Comparison of ENCODE assay signal across 40 mouse cellular contexts in genomic region chr14:51125684-51126083, GRCm38 (mm10). TPM values are rescaled to one million over a fixed set of nuclear protein-coding genes. Genes with fewer than 3 reads are reported as not detected.
DNase-seq lines count a peak whose midpoint lies in the region; ATAC-seq and TF ChIP-seq lines count a peak whose summit lies in the region.
"Had no signal": no experiment of that assay in that cellular context is flagged by ENCODE, and none has a peak within 500 bp of the region (broad histone marks: within the 10 kb centered on the region; RNA-seq: fewer than 3 reads in every experiment).

No protein-coding gene starts in this region.

- H3K27ac ChIP-seq in liver, embryonic 13.5 days = peak overlapping the region; percentile 9; the same call in 1 of the 2 replicates
- no peak overlapping the region for H3K27ac ChIP-seq in liver, embryonic 11.5 days (ENCODE audit: low read depth, low read length)
- H3K27ac ChIP-seq in CH12.LX (ENCODE audit: insufficient read depth, low read depth) = no peak overlapping the region
- no peak overlapping the region for H3K27ac ChIP-seq in forebrain, embryonic 14.5 days (ENCODE audit: low read depth, low read length)
- H3K27ac ChIP-seq: forebrain, embryonic 10.5 days; heart, embryonic 10.5 days; heart, embryonic 15.5 days; hindbrain, embryonic 12.5 days; hindbrain, postnatal 0 days; kidney, postnatal 0 days; macrophage had no signal

- H3K27me3 ChIP-seq in liver, embryonic 13.5 days = no peaks in the 10 kb centered on the region
- no peaks in the 10 kb centered on the region for H3K27me3 ChIP-seq in liver, embryonic 11.5 days (replicated peaks; ENCODE audit: control insufficient read depth, insufficient read depth, low read length)
- H3K27me3 ChIP-seq in CH12.LX (replicated peaks) = no peaks in the 10 kb centered on the region
- H3K27me3 ChIP-seq in forebrain, embryonic 14.5 days (replicated peaks; ENCODE audit: control insufficient read depth, insufficient read depth, low read length) = no peaks in the 10 kb centered on the region
- H3K27me3 ChIP-seq: heart, embryonic 15.5 days; hindbrain, embryonic 12.5 days had no signal

- peaks cover 3% of the 10 kb centered on the region; the same call in 1 of the 2 replicates for H3K79me2 ChIP-seq in CH12.LX (replicated peaks; ENCODE audit: control insufficient read depth, extremely low read depth, insufficient read depth, poor library complexity, severe bottlenecking)

- no peaks in the 10 kb centered on the region for H3K9me3 ChIP-seq in liver, embryonic 13.5 days (replicated peaks)
- no peaks in the 10 kb centered on the region for H3K9me3 ChIP-seq in liver, embryonic 11.5 days (ENCODE audit: control insufficient read depth, low read length)
- H3K9me3 ChIP-seq in CH12.LX (replicated peaks; ENCODE audit: low read length) = no peaks in the 10 kb centered on the region
- no peaks in the 10 kb centered on the region for H3K9me3 ChIP-seq in forebrain, embryonic 14.5 days (replicated peaks; ENCODE audit: control insufficient read depth, low read length)
- H3K9me3 ChIP-seq: forebrain, embryonic 10.5 days; G1E; heart, embryonic 10.5 days had no signal

- no peak overlapping the region for H3K4me2 ChIP-seq in liver, embryonic 13.5 days
- no peak overlapping the region for H3K4me2 ChIP-seq in liver, embryonic 11.5 days
- H3K4me2 ChIP-seq in CH12.LX (ENCODE audit: insufficient read depth, low read depth, poor library complexity, severe bottlenecking) = peak overlapping the region; percentile 35
- no peak overlapping the region for H3K4me2 ChIP-seq in forebrain, embryonic 14.5 days (ENCODE audit: low read length)
- H3K4me2 ChIP-seq: heart, embryonic 15.5 days; hindbrain, embryonic 12.5 days had no signal

- no peak for TF ChIP-seq RAD21 in CH12.LX (IDR thresholded peaks at IDR 0.05; ENCODE audit: low read depth, low read length)

- WGBS in liver, embryonic 13.5 days (ENCODE audit: insufficient replicate concordance) = 80% methylated on average over 6 of the region's 6 CpGs
- WGBS in liver, embryonic 11.5 days = 85% methylated on average over 6 of the region's 6 CpGs
- 87% methylated on average over 6 of the region's 6 CpGs for WGBS in forebrain, embryonic 14.5 days

- in situ Hi-C loops in CH12.LX (cut with MboI; ENCODE audit: low pct_ligation_motif_present, low pct_unique_long_range_greater_than_20kb, low sequenced_read_pairs) = no loop called here

- no peak overlapping the region for H3K4me3 ChIP-seq in liver, embryonic 13.5 days (replicated peaks)
- H3K4me3 ChIP-seq in liver, embryonic 11.5 days (ENCODE audit: low read depth, low read length) = no peak overlapping the region
- H3K4me3 ChIP-seq in CH12.LX (replicated peaks in 1 of 3; ENCODE audit: low read depth in 2 of 3, low read length in 2 of 3, poor library complexity in 1 of 3) = peak overlapping the region; percentile 28 to 52 (median 34)
- no peak overlapping the region for H3K4me3 ChIP-seq in forebrain, embryonic 14.5 days (ENCODE audit: low read depth, low read length)
- H3K4me3 ChIP-seq: forebrain, embryonic 10.5 days; heart, embryonic 10.5 days; heart, embryonic 15.5 days; hindbrain, embryonic 12.5 days had no signal

- TF ChIP-seq EP300 in CH12.LX (IDR thresholded peaks at IDR 0.05; ENCODE audit: low read length) = no peak

- TF ChIP-seq CTCF in CH12.LX (conservative IDR thresholded peaks at IDR 0.05 in 1 of 2, IDR thresholded peaks at IDR 0.05 in 1 of 2; ENCODE audit: low read depth in 2 of 2, low read length in 2 of 2) = no peak

- TF ChIP-seq POLR2A in CH12.LX (IDR thresholded peaks at IDR 0.05; ENCODE audit: low read depth, low read length) = peak; percentile 59

- intact Hi-C loops in gastrocnemius, postnatal 36 days (cut with DNase I) = no loop called here

- no peak for DNase-seq in liver, embryonic 13.5 days
- no peak for DNase-seq in liver, embryonic 11.5 days (ENCODE audit: low spot score)
- peak; percentile 13 for DNase-seq in CH12.LX (ENCODE audit: extremely low read depth)
- DNase-seq in R1 (ENCODE audit: low read depth, low spot score) = peak; percentile 33
- no peak for DNase-seq in forebrain, embryonic 14.5 days (ENCODE audit: low spot score)
- no peak for DNase-seq in gastrocnemius, postnatal 36 days
- DNase-seq: adrenal gland, adult 2 months; adrenal gland, postnatal 36 days; cerebellum, adult 11 months; cerebellum, adult 9-10 months; cerebellum, postnatal 36 days; forebrain, postnatal 0 days; gastrocnemius, postnatal 10 days; heart, postnatal 36 days; kidney, adult 8-10 months; kidney, postnatal 4 days; layer of hippocampus, postnatal 36 days; left cerebral cortex, postnatal 4 days; lung, adult 2 months; lung, postnatal 10 days; midbrain, embryonic 14.5 days; thymus, adult 2 months; thymus, postnatal 4 days had no signal

- ATAC-seq in liver, embryonic 13.5 days (ENCODE audit: low read depth) = no peak
- ATAC-seq in liver, embryonic 11.5 days (replicated peaks; ENCODE audit: low FRiP score) = no peak
- no peak for ATAC-seq in inflammation-experienced regulatory T-cells, adult 6 months
- no peak for ATAC-seq in forebrain, embryonic 14.5 days
- ATAC-seq: activated CD4-positive, CD25-positive, alpha-beta regulatory T cell, adult 4 months; forebrain, postnatal 0 days; hindbrain, postnatal 0 days; intestine, embryonic 16.5 days had no signal

- dilution Hi-C loops in CH12.LX (cut with MboI; ENCODE audit: extremely low pct_ligation_motif_present, extremely low pct_unique_long_range_greater_than_20kb, low sequenced_read_pairs) = no loop called here

- no peak overlapping the region for H3K9ac ChIP-seq in liver, embryonic 13.5 days
- no peak overlapping the region for H3K9ac ChIP-seq in liver, embryonic 11.5 days (ENCODE audit: low read depth, low read length)
- peak overlapping the region; percentile 78 for H3K9ac ChIP-seq in CH12.LX (ENCODE audit: insufficient read depth, low read depth)
- no peak overlapping the region for H3K9ac ChIP-seq in forebrain, embryonic 14.5 days (ENCODE audit: low read length)
- H3K9ac ChIP-seq: forebrain, postnatal 0 days; heart, embryonic 15.5 days; hindbrain, embryonic 12.5 days had no signal

- peaks cover 84% of the 10 kb centered on the region for H3K4me1 ChIP-seq in liver, embryonic 13.5 days (replicated peaks)
- peaks cover 36% of the 10 kb centered on the region for H3K4me1 ChIP-seq in liver, embryonic 11.5 days (replicated peaks; ENCODE audit: control insufficient read depth, insufficient read depth, low read length)
- H3K4me1 ChIP-seq in CH12.LX (ENCODE audit: control insufficient read depth in 1 of 2, insufficient read depth in 2 of 2) = peaks cover 15 to 54% of the 10 kb centered on the region in 2 experiments
- no peaks in the 10 kb centered on the region for H3K4me1 ChIP-seq in forebrain, embryonic 14.5 days (ENCODE audit: control insufficient read depth, insufficient read depth, low read length)
- H3K4me1 ChIP-seq: hindbrain, embryonic 12.5 days had no signal

- no peaks in the 10 kb centered on the region for H3K36me3 ChIP-seq in liver, embryonic 13.5 days
- no peaks in the 10 kb centered on the region for H3K36me3 ChIP-seq in liver, embryonic 11.5 days (ENCODE audit: control insufficient read depth, insufficient read depth, low read length)
- H3K36me3 ChIP-seq in CH12.LX (replicated peaks in 1 of 2; ENCODE audit: control insufficient read depth in 1 of 2, insufficient read depth in 1 of 2, low read length in 1 of 2) = peaks cover 4 to 6% of the 10 kb centered on the region in 2 experiments
- H3K36me3 ChIP-seq in forebrain, embryonic 14.5 days (ENCODE audit: control insufficient read depth, insufficient read depth, low read length) = no peaks in the 10 kb centered on the region
- H3K36me3 ChIP-seq: forebrain, embryonic 10.5 days; G1E; heart, embryonic 10.5 days; heart, embryonic 15.5 days; hindbrain, embryonic 12.5 days had no signal

RNA-seq across cellular contexts. Expression of gene Rnase6, which starts 2.0 kb away (rescaled TPM):
- polyA plus RNA-seq in liver, embryonic 13.5 days (2015; fragmentation: Nextera tagmentation; extraction: Ambion mirVana) = 2.6 and 2.7 TPM in 2 replicates
- 3.2 and 4.2 TPM in 2 replicates for polyA plus RNA-seq in liver, embryonic 11.5 days (2014; fragmentation: Nextera tagmentation; extraction: Ambion mirVana)
- total RNA-seq in CH12.LX (2012; rRNA removed) = 15.6 and 18.3 TPM in 2 replicates
- 35.1 and 38.2 TPM in 2 replicates for total RNA-seq in CH12.LX (2014; rRNA removed)
- 15.3 and 16.4 TPM in 2 replicates for polyA plus RNA-seq in CH12.LX (2012; ENCODE audit: insufficient read length, low read depth)
- polyA plus RNA-seq in inflammation-experienced regulatory T-cells, adult 6 months (2017; shearing (Covaris generic)) = 1 to 10 TPM; 1.4 to 2.7 (median 2.3) TPM
- 0.33 and 1.3 TPM in 2 replicates for polyA plus RNA-seq in forebrain, embryonic 14.5 days (2014; fragmentation: Nextera tagmentation; extraction: Ambion mirVana)
- total RNA-seq in gastrocnemius, postnatal 36 days (2021) = under 1 TPM in 1 of 2 experiments, not detected in 1; 0.22 TPM
- polyA plus RNA-seq: C2C12; embryonic facial prominence, embryonic 11.5 days; neural tube, embryonic 14.5 days had no signal

RNA-seq across cellular contexts. Expression of gene Eddm3b, which starts 11.5 kb away (rescaled TPM):
- not detected in 2 replicates for polyA plus RNA-seq in liver, embryonic 13.5 days (2015; fragmentation: Nextera tagmentation; extraction: Ambion mirVana)
- polyA plus RNA-seq in liver, embryonic 11.5 days (2014; fragmentation: Nextera tagmentation; extraction: Ambion mirVana) = not detected in 2 replicates
- not detected in 2 replicates for total RNA-seq in CH12.LX (2012; rRNA removed)
- not detected in 2 replicates for total RNA-seq in CH12.LX (2014; rRNA removed)
- polyA plus RNA-seq in CH12.LX (2012; ENCODE audit: insufficient read length, low read depth) = not detected in 2 replicates
- not detected for polyA plus RNA-seq in inflammation-experienced regulatory T-cells, adult 6 months (2017; shearing (Covaris generic))
- not detected in 2 replicates for polyA plus RNA-seq in forebrain, embryonic 14.5 days (2014; fragmentation: Nextera tagmentation; extraction: Ambion mirVana)
- not detected for total RNA-seq in gastrocnemius, postnatal 36 days (2021)
- total RNA-seq: adrenal gland, adult 2 months; adrenal gland, postnatal 36 days; forebrain, postnatal 0 days; gastrocnemius, postnatal 10 days; granulocyte monocyte progenitor cell, adult 5-6 weeks; heart, postnatal 36 days; hindbrain, postnatal 0 days; layer of hippocampus, postnatal 36 days; left cerebral cortex, postnatal 4 days; megakaryocyte-erythroid progenitor cell, adult 5-6 weeks; monocyte, adult 5-6 weeks had no signal
- polyA plus RNA-seq: activated CD4-positive, CD25-positive, alpha-beta regulatory T cell, adult 4 months; adrenal gland, adult 2 months; C2C12; embryonic facial prominence, embryonic 11.5 days; forebrain, embryonic 10.5 days; G1E; heart, embryonic 15.5 days; hindbrain, embryonic 12.5 days; hindbrain, postnatal 0 days; intestine, embryonic 16.5 days; lung, adult 2 months; macrophage; midbrain, embryonic 14.5 days; neural tube, embryonic 14.5 days; thymus, adult 2 months had no signal

RNA-seq across cellular contexts. Expression of gene Rnase1, which starts 20.9 kb away (rescaled TPM):
- polyA plus RNA-seq in liver, embryonic 13.5 days (2015; fragmentation: Nextera tagmentation; extraction: Ambion mirVana) = 0.12 TPM in 1 of 2 replicates, not detected in the other
- not detected in 2 replicates for polyA plus RNA-seq in liver, embryonic 11.5 days (2014; fragmentation: Nextera tagmentation; extraction: Ambion mirVana)
- 0.17 TPM in 1 of 2 replicates, not detected in the other for total RNA-seq in CH12.LX (2012; rRNA removed)
- not detected in 2 replicates for total RNA-seq in CH12.LX (2014; rRNA removed)
- polyA plus RNA-seq in CH12.LX (2012; ENCODE audit: insufficient read length, low read depth) = not detected in 2 replicates
- polyA plus RNA-seq in inflammation-experienced regulatory T-cells, adult 6 months (2017; shearing (Covaris generic)) = not detected
- polyA plus RNA-seq in forebrain, embryonic 14.5 days (2014; fragmentation: Nextera tagmentation; extraction: Ambion mirVana) = 0.18 TPM in 1 of 2 replicates, not detected in the other
- total RNA-seq in gastrocnemius, postnatal 36 days (2021) = not detected
- total RNA-seq: adrenal gland, postnatal 36 days; forebrain, postnatal 0 days; gastrocnemius, postnatal 10 days; granulocyte monocyte progenitor cell, adult 5-6 weeks; megakaryocyte-erythroid progenitor cell, adult 5-6 weeks; monocyte, adult 5-6 weeks had no signal
- polyA plus RNA-seq: activated CD4-positive, CD25-positive, alpha-beta regulatory T cell, adult 4 months; adrenal gland, adult 2 months; C2C12; embryonic facial prominence, embryonic 11.5 days; forebrain, embryonic 10.5 days; G1E; heart, embryonic 10.5 days; hindbrain, embryonic 12.5 days; macrophage; midbrain, embryonic 14.5 days had no signal

RNA-seq across cellular contexts. Expression of gene Ang, which starts 34.7 kb away (rescaled TPM):
- 3.7 and 4.6 TPM in 2 replicates for polyA plus RNA-seq in liver, embryonic 13.5 days (2015; fragmentation: Nextera tagmentation; extraction: Ambion mirVana)
- 3.6 and 4.0 TPM in 2 replicates for polyA plus RNA-seq in liver, embryonic 11.5 days (2014; fragmentation: Nextera tagmentation; extraction: Ambion mirVana)
- 1.6 and 2.2 TPM in 2 replicates for total RNA-seq in CH12.LX (2012; rRNA removed)
- total RNA-seq in CH12.LX (2014; rRNA removed) = 0.44 and 1.2 TPM in 2 replicates
- polyA plus RNA-seq in CH12.LX (2012; ENCODE audit: insufficient read length, low read depth) = 0.97 and 1.2 TPM in 2 replicates
- polyA plus RNA-seq in inflammation-experienced regulatory T-cells, adult 6 months (2017; shearing (Covaris generic)) = 1 to 10 TPM; 3.2 to 8.4 (median 3.8) TPM
- 2.2 and 2.8 TPM in 2 replicates for polyA plus RNA-seq in forebrain, embryonic 14.5 days (2014; fragmentation: Nextera tagmentation; extraction: Ambion mirVana)
- 1 to 10 TPM; 3.1 TPM for total RNA-seq in gastrocnemius, postnatal 36 days (2021)
- total RNA-seq: megakaryocyte-erythroid progenitor cell, adult 5-6 weeks; monocyte, adult 5-6 weeks had no signal
- polyA plus RNA-seq: G1E had no signal

RNA-seq across cellular contexts. Expression of gene Rnase4, which starts 34.8 kb away (rescaled TPM):
- polyA plus RNA-seq in liver, embryonic 13.5 days (2015; fragmentation: Nextera tagmentation; extraction: Ambion mirVana) = 14.1 and 15.7 TPM in 2 replicates
- polyA plus RNA-seq in liver, embryonic 11.5 days (2014; fragmentation: Nextera tagmentation; extraction: Ambion mirVana) = 13.3 and 13.6 TPM in 2 replicates
- total RNA-seq in CH12.LX (2012; rRNA removed) (0.92 and 1.9 TPM in 2 replicates), CH12.LX (2014; rRNA removed) (1.8 and 2.5 TPM in 2 replicates)
- 1.1 and 1.6 TPM in 2 replicates for polyA plus RNA-seq in CH12.LX (2012; ENCODE audit: insufficient read length, low read depth)
- polyA plus RNA-seq in inflammation-experienced regulatory T-cells, adult 6 months (2017; shearing (Covaris generic)) = 10 to 100 TPM; 10.3 to 27.1 (median 16.7) TPM
- polyA plus RNA-seq in forebrain, embryonic 14.5 days (2014; fragmentation: Nextera tagmentation; extraction: Ambion mirVana) = 11.5 and 14.2 TPM in 2 replicates
- total RNA-seq in gastrocnemius, postnatal 36 days (2021) = 10 to 100 TPM; 30.2 to 30.3 TPM
- total RNA-seq: megakaryocyte-erythroid progenitor cell, adult 5-6 weeks had no signal
- polyA plus RNA-seq: G1E had no signal

Comparison
In these comparisons a context has a peak if more than half of its experiments do, and no peak if none do; other contexts are left out.
1. DNase-seq: peak in CH12.LX (single experiment) and R1 (single experiment); none in liver, embryonic 13.5 days (single experiment), liver, embryonic 11.5 days (single experiment), forebrain, embryonic 14.5 days (single experiment) and gastrocnemius, postnatal 36 days (0 of 2).
2. H3K4me3 ChIP-seq: peak in CH12.LX (3 of 3); none in liver, embryonic 13.5 days (single experiment), liver, embryonic 11.5 days (single experiment) and forebrain, embryonic 14.5 days (single experiment).